Mouse (Mus musculus): ENCODE measurements around the gene Rbm14.

The Rbm14 gene

DNA sequence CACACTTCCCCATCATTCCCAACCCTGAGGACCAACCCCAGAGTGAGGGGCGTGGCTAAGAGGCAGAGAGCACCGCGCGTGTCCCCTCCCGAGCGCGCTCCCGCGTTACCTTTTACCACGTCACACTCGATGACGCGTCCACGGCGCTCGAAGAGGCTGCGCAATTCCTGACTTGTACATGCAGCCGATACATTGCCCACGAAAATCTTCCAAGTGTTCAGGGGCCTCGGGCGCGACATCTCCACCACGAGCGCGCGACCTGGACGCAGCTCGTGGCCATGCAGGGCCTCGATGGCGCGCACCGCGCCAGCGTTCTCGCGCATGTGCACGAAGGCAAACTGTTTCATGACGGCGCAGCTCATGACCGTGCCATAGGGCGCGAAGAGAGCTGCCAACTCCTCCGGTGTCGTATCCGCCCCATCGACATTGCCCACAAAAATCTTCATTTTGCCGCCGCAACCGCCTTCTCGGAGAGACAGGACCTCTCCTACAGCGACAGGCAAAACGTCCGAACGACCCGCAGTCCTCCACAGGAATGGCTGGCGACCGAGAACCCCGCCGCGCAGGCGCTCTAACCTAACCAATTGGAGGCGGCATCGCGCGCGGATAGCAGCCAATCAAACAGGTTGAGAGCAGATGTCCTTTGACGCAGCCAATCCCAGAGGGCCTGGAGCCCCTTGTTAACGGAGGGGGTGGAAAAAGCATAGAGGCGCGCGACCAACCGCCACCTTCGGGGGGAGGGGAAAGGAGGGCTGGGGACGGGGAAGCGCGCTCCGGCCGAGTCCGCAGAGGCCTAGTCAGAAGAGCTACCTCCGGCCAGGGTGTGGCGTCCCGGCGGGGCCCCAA, at the start of gene Rbm14, which contains the start of gene Gm21992:
Gene Rbm14, minus strand, starts transcription at position 572 of the 846 bp plus-strand sequence.
Gene Gm21992, minus strand, starts transcription at position 550 of the 846 bp plus-strand sequence.
- peak; percentile 100 for DNase-seq (ENCODE audit: low spot score)

- no peak for DNase-seq (ENCODE audit: low spot score)
Measured at GRCm38 (mm10) chr19:4859081-4859480, 47.6 kb upstream of the Rbm14 start.

- DNase-seq (ENCODE audit: low spot score), result no peak
Measured at GRCm38 (mm10) chr19:4855951-4856350, 44.5 kb upstream of the Rbm14 start.

DNA sequence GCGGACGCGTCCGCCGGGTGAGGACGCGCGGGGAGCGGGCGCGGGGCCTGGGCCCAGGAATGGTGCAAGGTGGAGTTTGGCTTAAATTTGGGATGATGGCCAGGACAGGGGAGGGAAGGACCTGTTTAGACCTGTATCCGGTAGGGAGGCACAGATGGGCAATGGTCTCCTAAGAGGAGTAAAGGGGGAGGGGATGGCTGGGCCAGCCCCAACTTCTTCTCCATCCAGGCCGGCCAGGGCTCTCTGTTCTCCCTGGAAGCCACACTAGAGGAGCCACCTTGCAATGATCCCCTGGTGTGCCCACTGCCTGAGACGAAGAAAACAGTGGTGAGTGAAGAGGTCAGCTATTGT, 44.0 kb upstream of the Rbm14 start:
- DNase-seq (ENCODE audit: low spot score), result no peak

DNA sequence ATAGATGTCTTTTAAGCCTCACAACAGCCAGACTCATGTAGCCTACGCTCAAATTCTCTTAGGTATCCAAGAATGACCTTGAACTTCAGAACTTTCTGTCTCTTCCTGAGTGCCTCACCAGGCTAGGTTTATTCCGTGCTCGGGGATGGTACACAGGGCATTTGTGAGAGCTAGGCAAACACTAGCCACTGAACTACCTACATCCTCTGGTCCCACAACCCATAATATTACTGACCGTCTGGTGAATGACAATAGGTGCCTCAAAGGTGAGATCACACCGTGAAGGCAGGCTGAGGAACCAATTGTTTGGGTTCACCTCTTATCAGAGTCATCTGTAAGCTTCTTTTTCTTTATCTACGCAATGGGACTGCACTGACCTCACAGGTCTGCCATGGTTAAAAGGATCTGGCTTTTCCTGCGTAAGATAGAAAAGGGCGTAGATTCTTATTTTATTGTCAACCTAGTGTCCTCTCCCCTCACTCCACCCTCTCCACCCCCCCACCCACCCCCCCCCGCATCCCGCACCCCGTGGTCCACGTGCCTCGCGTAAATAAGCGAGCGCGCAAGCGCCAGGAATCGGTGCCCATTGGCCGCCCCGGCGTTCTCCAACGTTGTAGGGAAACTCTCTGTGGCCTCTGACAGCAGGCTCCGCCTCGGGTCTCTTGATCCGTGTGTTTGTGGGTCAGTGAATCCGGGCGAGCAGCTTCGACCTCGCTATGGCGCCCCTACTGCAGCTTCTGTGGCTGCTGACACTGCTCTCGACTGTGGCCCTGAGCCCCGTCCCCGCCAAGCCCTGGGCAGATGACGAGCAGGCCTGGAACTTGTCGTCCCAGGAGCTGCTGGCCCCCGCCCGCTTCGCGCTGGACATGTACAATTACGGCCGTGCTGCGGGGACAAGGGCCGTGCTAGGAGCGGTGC, 43.4 kb upstream of the Rbm14 start, which contains the start of gene Ctsf:
Gene Ctsf, plus strand, starts transcription at position 579 of the 918 bp plus-strand sequence.
- no peak for DNase-seq (ENCODE audit: low spot score)

DNA sequence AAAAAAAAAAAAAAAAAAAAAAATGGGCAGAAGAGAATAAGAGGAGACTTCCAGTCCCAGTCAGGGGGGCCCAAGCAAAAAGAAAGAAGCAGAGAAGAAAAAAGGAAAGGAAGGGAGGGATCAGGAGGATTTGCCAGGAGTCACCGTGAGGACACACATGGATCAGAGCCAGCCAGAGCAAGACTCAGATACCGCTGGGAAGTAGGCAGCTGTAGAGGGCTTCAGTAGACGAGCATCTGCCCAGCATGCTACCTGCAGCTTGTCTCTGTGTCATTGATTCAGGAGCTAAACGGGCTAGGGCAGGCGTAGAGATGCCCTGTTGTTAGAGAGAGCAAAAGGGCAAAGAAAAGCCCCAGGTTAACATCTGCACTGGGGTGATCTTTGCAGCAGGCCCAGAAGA, 38.8 kb upstream of the Rbm14 start:
- no peak for DNase-seq (ENCODE audit: low spot score)

- no peak for DNase-seq (ENCODE audit: low spot score)
Measured at GRCm38 (mm10) chr19:4849800-4850199, 38.4 kb upstream of the Rbm14 start.

DNA sequence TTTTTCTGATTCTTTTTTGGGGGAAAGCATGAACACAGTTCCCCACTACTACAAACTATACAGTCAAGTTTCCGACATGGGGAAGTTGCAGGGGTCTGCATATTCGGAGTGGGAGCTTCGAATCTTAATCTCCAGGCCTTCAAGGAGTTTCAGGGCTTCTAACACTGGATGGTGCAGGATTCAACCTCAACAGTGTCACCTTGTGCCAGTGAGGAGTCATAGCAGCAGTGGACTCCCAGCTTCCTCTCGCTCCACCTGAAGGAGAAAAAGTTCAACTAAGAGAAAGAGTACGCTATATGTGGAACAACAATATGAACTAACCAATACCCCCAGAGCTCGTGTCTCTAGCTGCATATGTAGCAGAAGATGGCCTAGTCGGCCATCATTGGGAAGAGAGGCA, 36.1 kb upstream of the Rbm14 start:
- DNase-seq (ENCODE audit: low spot score), result peak; percentile 69

DNA sequence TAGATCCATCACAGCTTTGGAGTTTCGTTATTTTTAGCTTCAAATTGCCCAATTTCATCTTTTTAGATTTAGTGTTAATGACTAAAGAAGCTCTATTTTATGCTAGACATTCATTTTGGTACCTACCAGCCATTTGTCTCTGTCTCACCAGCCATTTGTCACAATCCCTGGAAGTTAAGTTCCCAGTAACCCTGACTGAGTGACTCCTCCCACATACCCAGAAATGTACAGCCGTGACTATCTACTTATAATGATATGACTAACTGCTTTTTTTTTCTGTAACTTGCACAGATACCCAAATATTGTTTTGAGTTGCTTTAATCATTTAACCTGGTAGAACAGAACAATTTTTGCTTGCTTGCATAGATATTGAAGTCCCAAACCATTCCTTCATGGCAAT, 34.4 kb upstream of the Rbm14 start:
- DNase-seq (ENCODE audit: low spot score), result no peak

DNA sequence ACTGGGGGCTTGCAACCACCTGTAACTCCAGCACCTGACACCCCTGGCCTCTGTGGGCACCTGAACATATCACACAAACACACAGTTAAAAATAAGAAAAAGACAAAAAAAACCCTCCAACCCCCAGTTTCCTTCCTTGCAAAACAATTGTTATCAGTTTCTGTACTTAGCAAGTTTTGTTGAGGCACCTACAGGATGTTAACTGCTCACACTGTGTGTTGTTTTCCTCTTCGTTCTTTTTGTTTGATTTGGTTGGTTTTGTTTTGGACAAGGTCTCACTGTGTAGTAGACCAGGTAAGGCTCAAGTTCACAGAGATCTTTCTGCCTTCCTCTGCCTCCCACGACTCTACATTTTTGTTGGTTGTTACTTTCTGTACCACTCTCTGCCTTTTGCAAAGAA, 31.2 kb upstream of the Rbm14 start:
- no peak for DNase-seq (ENCODE audit: low spot score)

GRCm38 (mm10) chr19:4840848-4841247, 29.4 kb upstream of the Rbm14 start:
- DNase-seq (ENCODE audit: low spot score), result no peak

- peak; percentile 99 for DNase-seq (ENCODE audit: low spot score)
Measured at GRCm38 (mm10) chr19:4839149-4839548, 27.7 kb upstream of the Rbm14 start, which contains the start of the genes Ccs and Ccdc87. Gene Ccs (minus strand): TSS chr19:4839332. Gene Ccdc87 (plus strand): TSS chr19:4839366.

- DNase-seq (ENCODE audit: low spot score), result peak; percentile 50
Measured at GRCm38 (mm10) chr19:4838526-4839140, 27.2 kb upstream of the Rbm14 start.

GRCm38 (mm10) chr19:4837049-4837448, 25.6 kb upstream of the Rbm14 start:
- DNase-seq (ENCODE audit: low spot score), result no peak

DNA sequence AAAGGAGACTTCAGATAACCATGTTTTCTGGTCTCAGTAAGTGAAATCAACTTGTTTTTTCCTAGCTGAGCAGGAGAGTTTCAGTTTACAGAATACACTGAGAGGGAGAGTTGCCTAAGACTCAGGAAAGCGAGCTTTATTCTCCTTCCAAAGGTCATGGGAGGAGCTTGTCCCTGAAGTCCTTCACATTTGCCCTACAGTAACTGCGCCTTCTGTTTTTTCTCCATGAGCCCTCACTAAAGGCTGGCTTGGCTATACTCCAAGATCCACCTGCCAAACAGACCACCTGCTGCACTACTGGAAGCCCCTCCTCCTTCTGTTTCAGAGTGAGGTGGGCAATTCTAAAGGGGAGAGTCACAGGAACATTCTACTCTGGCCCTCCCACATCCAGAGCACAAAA, 24.7 kb upstream of the Rbm14 start:
- DNase-seq (ENCODE audit: low spot score), result peak; percentile 55

DNA sequence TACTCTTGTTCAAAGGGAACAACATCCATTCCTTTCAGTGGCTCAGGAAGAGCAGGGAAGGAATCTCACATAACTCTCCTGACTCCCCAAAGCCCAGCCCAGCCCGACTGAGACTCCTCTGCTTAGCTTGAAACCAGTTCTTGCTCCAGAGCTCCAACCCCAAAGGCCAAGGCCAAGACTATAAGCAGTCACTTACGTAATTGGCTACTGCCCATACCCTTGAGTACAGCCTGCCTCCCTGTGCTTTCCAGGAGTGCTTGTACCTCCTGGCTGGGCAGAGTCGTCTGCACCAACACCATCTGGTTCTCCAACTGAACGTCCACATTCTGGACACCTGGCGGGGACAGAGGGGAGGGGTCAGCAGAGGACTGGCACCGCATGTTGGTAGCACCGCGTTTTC, 22.5 kb upstream of the Rbm14 start:
- peak; percentile 55 for DNase-seq (ENCODE audit: low spot score)

DNA sequence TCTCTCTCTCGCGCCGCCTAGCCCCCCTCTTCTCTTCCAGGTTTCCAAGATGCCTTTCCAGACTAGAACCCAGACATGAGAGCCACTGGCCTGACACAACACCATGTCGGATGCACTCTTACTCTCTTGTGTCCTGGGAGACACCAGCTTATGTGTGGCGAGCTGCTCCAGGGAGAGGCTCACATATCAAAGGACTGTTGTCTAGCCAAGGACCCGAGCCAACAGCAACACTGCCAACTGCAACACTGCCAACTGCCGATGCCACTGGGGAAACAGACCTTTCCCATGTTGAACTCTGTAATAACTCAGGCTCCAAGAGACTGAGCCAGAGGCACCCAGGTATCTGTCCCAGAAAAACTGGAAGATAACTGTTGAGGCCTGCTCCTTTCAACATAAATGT, 17.7 kb upstream of the Rbm14 start:
- DNase-seq (ENCODE audit: low spot score), result peak; percentile 81

DNA sequence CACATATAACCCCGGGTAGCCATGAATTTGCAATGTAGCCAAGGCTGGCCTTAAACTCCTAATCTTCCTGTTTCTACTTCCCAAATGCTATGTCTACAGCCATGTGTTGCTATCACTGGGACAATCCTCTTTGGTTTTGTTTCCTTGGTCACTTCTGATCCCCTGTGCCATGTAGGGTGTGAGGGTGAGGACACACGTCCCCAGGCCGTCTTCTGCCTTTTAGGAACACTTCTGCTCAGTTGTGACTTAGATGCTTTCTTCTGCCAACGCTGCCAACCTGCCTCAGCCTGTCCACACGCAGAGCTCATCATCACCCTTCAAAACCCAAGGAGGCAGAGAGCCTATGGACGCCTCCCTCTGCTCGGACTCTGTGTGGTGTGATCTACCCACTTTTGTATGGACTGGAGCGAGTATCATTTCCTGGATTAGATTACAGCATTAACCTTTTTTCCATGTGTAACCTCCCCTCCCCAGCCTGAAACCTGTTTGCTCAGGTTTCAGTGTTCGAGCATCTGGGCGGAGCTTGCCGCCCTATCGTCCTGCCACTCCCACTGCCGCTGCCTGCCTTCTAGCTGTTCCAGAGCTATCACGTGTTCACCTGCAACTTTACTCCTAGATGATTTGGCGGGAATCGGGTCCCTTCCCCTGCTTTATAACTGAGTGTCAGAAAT, 17.1 kb upstream of the Rbm14 start:
- no peak for DNase-seq (ENCODE audit: low spot score)

DNA sequence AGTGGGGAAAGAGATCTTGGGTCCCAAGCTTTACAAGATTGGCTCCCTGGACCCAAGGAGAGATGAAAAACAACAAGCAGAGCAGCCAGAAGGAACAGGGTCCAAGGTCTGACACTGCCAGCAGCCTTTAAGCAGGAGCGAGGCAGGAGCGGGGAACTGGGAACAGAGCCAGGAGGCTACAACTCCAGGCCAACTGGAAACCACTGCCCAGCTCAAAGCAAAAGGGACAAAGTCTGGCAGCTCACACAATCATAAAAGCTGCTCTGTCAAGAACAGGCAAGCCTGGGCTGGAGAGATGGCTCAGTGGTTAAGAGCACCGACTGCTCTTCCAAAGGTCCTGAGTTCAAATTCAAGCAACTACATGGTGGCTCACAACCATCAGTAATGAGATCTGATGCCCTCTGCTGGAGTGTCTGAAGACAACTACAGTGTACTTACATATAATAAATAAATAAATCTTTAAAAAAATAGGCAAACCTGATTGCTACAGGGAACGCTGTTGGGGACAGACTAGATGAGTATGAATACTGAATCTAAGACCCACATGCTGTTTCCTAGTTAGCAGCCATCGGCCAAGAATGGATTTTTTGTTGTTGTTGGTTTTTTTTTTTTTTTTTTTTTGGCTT, 9.4 kb upstream of the Rbm14 start:
- DNase-seq (ENCODE audit: low spot score), result peak; percentile 97

GRCm38 (mm10) chr19:4817182-4817835, 5.9 kb upstream of the Rbm14 start:
- DNase-seq (ENCODE audit: low spot score), result no peak

- DNase-seq (ENCODE audit: low spot score), result no peak
Measured at GRCm38 (mm10) chr19:4813015-4813414, 1.6 kb upstream of the Rbm14 start.
